Mouse (Mus musculus) ES-E14 (cell line): ENCODE measurements at regions not wholly inside any gene's neighbourhood (a gene's known extent, or its start where the extent isn't known, plus 50 kb on each side); places are given as distances from the start of the nearest gene placed in this dataset.

Source experiments
- CHD2 ChIP-seq: IDR thresholded peaks from 2 replicates; pipeline ENCODE4 v1.6.1; 2014; ENCODE audit warnings: mild to moderate bottlenecking, low read depth, low read length, inconsistent platforms
- HCFC1 ChIP-seq: IDR thresholded peaks from 2 replicates; pipeline ENCODE4 v1.6.1; 2012; ENCODE audit warnings: low read length, inconsistent platforms, borderline replicate concordance; ENCODE audit not compliant: insufficient read depth
- ZC3H11A ChIP-seq: IDR thresholded peaks from 2 replicates; pipeline ENCODE4 v1.6.1; 2012; ENCODE audit warnings: low read depth, mild to moderate bottlenecking, inconsistent platforms, low read length, borderline replicate concordance

GRCm38 (mm10) chr7:83050833-83051497 lies 183.8 kb downstream of the Mex3b start:
- no peak for TF ChIP-seq HCFC1
- no peak for TF ChIP-seq ZC3H11A
- no peak for TF ChIP-seq CHD2
